Mouse (Mus musculus): ENCODE results near the gene Dmpk. TPM values are rescaled to one million over a fixed set of nuclear protein-coding genes. Genes with fewer than 3 reads are reported as not detected.

Gene Dmpk
- polyA plus RNA-seq, 1 experiment from 2014 or later = 14.2 TPM

DNA sequence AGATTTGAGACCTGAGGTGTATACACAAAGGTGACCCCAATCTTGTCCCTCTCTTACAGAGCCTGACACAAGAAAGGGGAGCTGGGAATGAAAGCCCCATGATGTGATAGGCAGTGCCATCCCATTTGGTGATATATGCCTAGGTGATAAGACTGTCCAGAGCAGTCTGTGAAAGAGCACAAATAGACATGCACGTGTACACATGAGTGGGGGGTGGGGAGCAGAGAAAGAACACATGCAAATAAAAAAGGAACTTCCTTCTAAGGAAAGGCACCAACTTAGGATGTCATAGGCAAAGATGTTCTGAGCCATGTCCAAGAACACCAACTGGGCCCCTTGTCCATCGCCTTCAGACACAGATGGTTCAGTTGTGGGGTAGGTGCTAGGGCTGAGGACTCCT, 20.8 kb downstream of the Dmpk start:
- ATAC-seq (no peak), DNase-seq (no peak)
- Histone ChIP-seq H3K27me3 (ENCODE audit: insufficient read depth, low read length) (no peaks in the 10 kb centered on the region), H3K4me3 (ENCODE audit: low read depth, low read length) (no peak overlapping the region), H3K9ac (replicated peaks) (no peak overlapping the region), H3K9me3 (ENCODE audit: low read length) (no peaks in the 10 kb centered on the region), H3K4me1 (ENCODE audit: insufficient read depth) (0 out of 2 replicates have a peak, but pooled peaks cover 4% of the 10 kb centered on the region), H3K4me2 (ENCODE audit: low read depth, low read length) (no peak overlapping the region), H3K36me3 (replicated peaks; ENCODE audit: insufficient read depth, low read length) (no peaks in the 10 kb centered on the region), H3K27ac (ENCODE audit: low read depth) (no peak overlapping the region)
- WGBS (ENCODE audit: insufficient replicate concordance) = 62% methylated on average over 2 of the region's 2 CpGs
- TF ChIP-seq CTCF (IDR thresholded peaks at IDR 0.05; ENCODE audit: low read depth) = no peak
- no peak for TF ChIP-seq EP300 (IDR thresholded peaks at IDR 0.05; ENCODE audit: low read depth)

DNA sequence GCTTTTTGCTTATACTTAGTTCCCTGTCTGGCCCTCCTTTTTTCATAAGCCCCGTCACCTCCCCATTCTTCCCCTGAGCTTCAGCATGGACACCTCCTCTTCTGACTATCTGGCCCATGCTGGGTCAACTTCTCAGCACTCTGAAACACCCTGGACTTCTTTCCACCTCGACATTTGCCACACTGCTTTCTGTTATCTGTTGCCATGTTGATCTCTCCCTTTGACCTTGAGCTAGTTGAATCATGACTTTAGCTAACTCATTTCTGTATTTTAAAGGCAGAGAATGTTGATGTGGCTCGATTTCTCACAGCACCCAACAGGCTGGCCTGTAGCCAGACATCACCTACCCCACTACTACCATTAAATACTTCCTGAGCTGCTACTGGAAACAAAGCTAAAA, 23.8 kb downstream of the Dmpk start:
- Histone ChIP-seq H3K4me2 (ENCODE audit: low read depth, low read length) (no peak overlapping the region), H3K4me1 (ENCODE audit: insufficient read depth) (peaks cover 9% of the 10 kb centered on the region), H3K36me3 (replicated peaks; ENCODE audit: insufficient read depth, low read length) (no peaks in the 10 kb centered on the region), H3K27ac (ENCODE audit: low read depth) (no peak overlapping the region), H3K9me3 (ENCODE audit: low read length) (no peaks in the 10 kb centered on the region), H3K9ac (replicated peaks) (no peak overlapping the region), H3K27me3 (ENCODE audit: insufficient read depth, low read length) (no peaks in the 10 kb centered on the region), H3K4me3 (ENCODE audit: low read depth, low read length) (no peak overlapping the region)
- ATAC-seq = no peak
- no peak for TF ChIP-seq CTCF (IDR thresholded peaks at IDR 0.05; ENCODE audit: low read depth)
- TF ChIP-seq EP300 (IDR thresholded peaks at IDR 0.05; ENCODE audit: low read depth) = no peak
- no peak for DNase-seq
- WGBS (ENCODE audit: insufficient replicate concordance) = 51% methylated on average over 3 of the region's 3 CpGs

DNA sequence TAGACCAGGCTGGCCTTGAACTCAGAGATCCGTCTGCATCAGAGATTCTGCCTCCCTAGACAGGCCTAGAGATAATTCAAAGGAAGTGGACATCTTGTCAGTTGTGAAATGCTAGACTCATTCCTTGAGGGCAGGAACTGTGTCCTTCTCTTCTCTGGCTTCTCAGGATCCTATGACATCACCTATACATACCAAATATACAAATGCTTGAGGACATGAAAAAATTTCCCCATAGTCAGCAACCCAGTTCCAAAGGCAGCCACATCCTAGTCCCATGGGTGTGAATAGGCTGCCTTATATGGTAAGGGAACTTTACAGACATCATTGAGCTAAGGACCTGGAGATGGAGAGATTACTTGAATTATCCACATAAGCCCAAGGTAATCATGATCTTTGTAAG, 25.9 kb downstream of the Dmpk start:
- Histone ChIP-seq H3K4me1 (ENCODE audit: insufficient read depth) (peaks cover 9% of the 10 kb centered on the region), H3K27me3 (ENCODE audit: insufficient read depth, low read length) (no peaks in the 10 kb centered on the region), H3K4me3 (ENCODE audit: low read depth, low read length) (no peak overlapping the region), H3K9me3 (ENCODE audit: low read length) (no peaks in the 10 kb centered on the region), H3K36me3 (replicated peaks; ENCODE audit: insufficient read depth, low read length) (no peaks in the 10 kb centered on the region), H3K4me2 (ENCODE audit: low read depth, low read length) (no peak overlapping the region), H3K9ac (replicated peaks) (no peak overlapping the region), H3K27ac (ENCODE audit: low read depth) (no peak overlapping the region)
- ATAC-seq (no peak), DNase-seq (no peak)
- 78% methylated on average over 1 of the region's 1 CpGs for WGBS (ENCODE audit: insufficient replicate concordance)
- TF ChIP-seq EP300 (IDR thresholded peaks at IDR 0.05; ENCODE audit: low read depth) (no peak), CTCF (IDR thresholded peaks at IDR 0.05; ENCODE audit: low read depth) (no peak)

DNA sequence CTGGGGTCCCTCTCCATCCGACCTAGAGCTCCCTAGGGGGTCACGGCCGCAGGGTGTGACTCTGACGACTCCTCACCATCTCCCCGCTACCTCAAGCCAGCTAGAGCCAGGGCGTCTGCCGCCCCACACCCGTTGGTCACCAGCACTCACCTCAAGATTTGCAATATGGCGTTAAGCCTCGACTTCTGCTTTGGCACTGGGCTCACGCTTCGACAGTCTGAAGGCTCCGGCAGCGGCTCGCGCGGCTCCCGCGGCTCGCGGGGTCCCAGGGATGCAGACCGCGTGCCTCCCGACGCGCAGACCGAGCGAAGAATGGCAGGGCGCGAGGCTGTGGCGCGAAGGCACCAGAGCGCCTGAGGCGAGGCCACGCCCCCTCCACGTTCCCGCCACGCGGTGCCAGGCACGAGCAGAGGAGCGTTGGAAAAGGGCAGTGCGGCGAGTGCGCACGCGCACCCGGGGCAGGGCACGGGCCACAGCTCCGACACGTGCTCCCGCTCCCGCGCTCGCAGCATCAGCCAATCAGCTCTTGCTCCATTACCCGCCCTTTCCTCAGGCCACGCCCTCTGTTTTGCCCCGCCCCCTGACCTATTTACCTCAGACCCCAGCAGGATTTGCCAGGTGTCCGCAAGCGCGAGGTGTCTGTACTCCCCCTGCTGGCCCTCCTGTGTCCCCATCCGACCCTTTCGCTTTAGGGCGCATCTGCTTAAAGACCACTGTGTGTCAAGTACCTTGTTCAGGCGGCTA, 34.6 kb downstream of the Dmpk start, which contains the start of gene Gm4969:
Gm4969 (minus strand) TSS at position 341 of the 744 bp plus-strand sequence.
- peak; percentile 16; the same call in 1 of the 2 replicates for ATAC-seq
- no peak within 1 kb of the TSS for H3K27ac ChIP-seq (ENCODE audit: low read depth)
- H3K4me3 ChIP-seq (ENCODE audit: low read depth, low read length) = no peak within 1 kb of the TSS
- no peak within 1 kb of the TSS for H3K9ac ChIP-seq (replicated peaks)
- no peaks in the 10 kb centered on the region for H3K9me3 ChIP-seq (ENCODE audit: low read length)
- no peaks in the 10 kb centered on the region for H3K27me3 ChIP-seq (ENCODE audit: insufficient read depth, low read length)
- H3K4me1 ChIP-seq (ENCODE audit: insufficient read depth) = peaks cover 21% of the 10 kb centered on the region
- no peaks in the 10 kb centered on the region for H3K36me3 ChIP-seq (replicated peaks; ENCODE audit: insufficient read depth, low read length)
- WGBS (ENCODE audit: insufficient replicate concordance) = 32% methylated on average over 63 of the region's 64 CpGs
- TF ChIP-seq EP300 (IDR thresholded peaks at IDR 0.05; ENCODE audit: low read depth) (no peak), CTCF (IDR thresholded peaks at IDR 0.05; ENCODE audit: low read depth) (peak; percentile 37; the same call in 1 of the 2 replicates)
- peak; percentile 72 for DNase-seq
- H3K4me2 ChIP-seq (ENCODE audit: low read depth, low read length) = peak within 1 kb of the TSS; percentile 48

DNA sequence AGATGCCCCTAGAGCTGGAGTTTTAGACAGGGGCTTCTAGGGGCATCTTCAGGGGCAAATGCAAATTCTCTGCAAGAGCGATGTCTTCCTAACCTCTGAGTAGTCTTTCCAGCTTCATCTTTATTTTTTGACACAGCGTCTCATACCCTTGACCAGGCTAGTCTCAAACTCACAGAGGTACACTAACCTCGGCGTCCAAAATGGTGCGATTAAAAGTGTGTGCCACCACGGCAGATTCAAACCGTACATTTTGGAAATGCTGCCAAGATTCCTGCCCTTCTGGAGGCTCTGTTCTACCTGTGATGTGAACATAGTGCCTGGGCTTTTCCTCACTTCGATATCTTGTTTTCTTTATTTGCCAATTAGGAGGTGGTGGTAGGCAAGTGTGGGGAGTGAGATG, 35.4 kb downstream of the Dmpk start:
- peak overlapping the region; percentile 48 for H3K4me2 ChIP-seq (ENCODE audit: low read depth, low read length)
- H3K27me3 ChIP-seq (ENCODE audit: insufficient read depth, low read length) = no peaks in the 10 kb centered on the region
- TF ChIP-seq EP300 (IDR thresholded peaks at IDR 0.05; ENCODE audit: low read depth) (no peak), CTCF (IDR thresholded peaks at IDR 0.05; ENCODE audit: low read depth) (no peak)
- H3K9ac ChIP-seq (replicated peaks) = no peak overlapping the region
- no peak overlapping the region for H3K27ac ChIP-seq (ENCODE audit: low read depth)
- peaks cover 21% of the 10 kb centered on the region for H3K4me1 ChIP-seq (ENCODE audit: insufficient read depth)
- WGBS (ENCODE audit: insufficient replicate concordance) = 91% methylated on average over 8 of the region's 8 CpGs
- H3K9me3 ChIP-seq (ENCODE audit: low read length) = no peaks in the 10 kb centered on the region
- ATAC-seq = no peak
- DNase-seq = no peak
- H3K4me3 ChIP-seq (ENCODE audit: low read depth, low read length) = no peak overlapping the region
- H3K36me3 ChIP-seq (replicated peaks; ENCODE audit: insufficient read depth, low read length) = no peaks in the 10 kb centered on the region

DNA sequence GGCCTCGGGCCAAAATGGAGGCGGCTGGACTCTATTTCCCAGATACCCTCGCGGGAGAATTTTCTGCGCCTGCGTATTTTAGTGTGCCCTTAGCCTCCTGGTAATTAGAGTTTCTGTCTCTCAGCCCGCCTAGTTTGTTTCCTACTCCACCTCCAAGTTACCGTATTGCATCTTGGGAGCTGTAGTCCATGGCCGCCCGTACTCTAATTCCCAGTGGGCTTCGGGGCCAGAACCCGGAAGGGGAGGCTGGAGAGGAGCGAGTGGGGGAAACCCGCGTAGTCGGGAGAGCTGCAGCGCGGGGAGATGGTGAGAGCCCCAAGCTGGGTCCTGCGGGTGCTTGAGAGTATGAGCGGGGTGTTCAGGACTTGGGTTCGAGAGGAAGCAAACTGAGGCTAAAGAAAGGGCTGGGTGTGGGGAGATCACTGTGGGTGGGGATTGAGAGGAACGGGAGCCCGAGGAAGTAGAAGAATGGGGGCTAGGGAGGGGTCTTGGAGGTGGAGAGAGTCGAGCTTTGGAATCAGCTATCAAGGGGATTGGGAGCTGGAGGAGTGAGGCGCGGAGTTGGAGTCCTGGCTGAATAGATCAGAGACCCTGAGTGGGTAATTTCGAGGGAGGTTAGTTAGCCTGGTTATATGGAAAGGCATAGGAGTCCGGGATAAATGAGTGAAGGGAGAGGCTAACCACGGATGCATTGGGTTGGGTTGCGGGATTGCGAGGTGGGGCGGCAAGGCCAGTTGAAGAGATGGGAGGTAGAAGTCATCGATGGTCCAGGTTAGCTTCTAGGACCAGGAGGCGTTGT, 36.2 kb downstream of the Dmpk start, which contains the start of gene Fbxo46:
Fbxo46 (plus strand) TSS at position 229 of the 799 bp plus-strand sequence.
- Histone ChIP-seq H3K36me3 (replicated peaks; ENCODE audit: insufficient read depth, low read length) (no peaks in the 10 kb centered on the region), H3K27me3 (ENCODE audit: insufficient read depth, low read length) (no peaks in the 10 kb centered on the region), H3K4me3 (ENCODE audit: low read depth, low read length) (peak within 1 kb of the TSS; percentile 75), H3K4me2 (ENCODE audit: low read depth, low read length) (peak within 1 kb of the TSS; percentile 89), H3K4me1 (ENCODE audit: insufficient read depth) (peaks cover 21% of the 10 kb centered on the region), H3K27ac (ENCODE audit: low read depth) (peak within 1 kb of the TSS; percentile 49), H3K9me3 (ENCODE audit: low read length) (no peaks in the 10 kb centered on the region), H3K9ac (replicated peaks) (peak within 1 kb of the TSS; percentile 75)
- 1% methylated on average over 34 of the region's 34 CpGs for WGBS (ENCODE audit: insufficient replicate concordance)
- DNase-seq (peak; percentile 91), ATAC-seq (peak; percentile 98)
- TF ChIP-seq CTCF (IDR thresholded peaks at IDR 0.05; ENCODE audit: low read depth) = no peak
- no peak for TF ChIP-seq EP300 (IDR thresholded peaks at IDR 0.05; ENCODE audit: low read depth)

All from liver, postnatal 0 days (tissue).